Mouse (Mus musculus): ENCODE results near the gene C1rl. TPM values are rescaled to one million over a fixed set of nuclear protein-coding genes. Genes with fewer than 3 reads are reported as not detected.
"Not testable (repeated sequence)": the region's sequence is repeated elsewhere in the genome, so short reads cannot be mapped to it uniquely, and the experiment has no call there.

The C1rl gene
- total and polyA plus RNA-seq, 3 experiments, result 1.1 to 1.3 (median 1.2) TPM

- DNase-seq, result peak; percentile 26 to 67
- Histone ChIP-seq H3K79me2 (replicated peaks; ENCODE audit: control insufficient read depth, insufficient read depth, low read length) (no peaks in the 10 kb centered on the region), H3K27me3 (ENCODE audit: control insufficient read depth, insufficient read depth, low read length) (no peaks in the 10 kb centered on the region), H3K36me3 (ENCODE audit: control insufficient read depth, insufficient read depth, low read length) (no peaks in the 10 kb centered on the region), H3K9ac (ENCODE audit: low read depth, low read length) (no peak overlapping the region), H3K4me3 (no peak overlapping the region), H3K27ac (no peak overlapping the region), H3K4me1 (ENCODE audit: control insufficient read depth, insufficient read depth, low read length) (peaks cover 4% of the 10 kb centered on the region)
- peak; percentile 80 for TF ChIP-seq CTCF (IDR thresholded peaks at IDR 0.05)
- TF ChIP-seq POLR2A (IDR thresholded peaks at IDR 0.05; ENCODE audit: insufficient read depth, low read depth, low read length), result no peak
- 29% methylated on average over 6 of the region's 6 CpGs for WGBS
- intact Hi-C loops (cut with DNase I), result no loop called here
These were observed 11.3 kb upstream of the C1rl start for GRCm38 (mm10) chr6:124481571-124481970.

- 66% methylated on average over 3 of the region's 3 CpGs for WGBS
- H3K4me1 ChIP-seq (ENCODE audit: control insufficient read depth, insufficient read depth, low read length); H3K27me3 ChIP-seq (ENCODE audit: control insufficient read depth, insufficient read depth, low read length); H3K36me3 ChIP-seq (ENCODE audit: control insufficient read depth, insufficient read depth, low read length); intact Hi-C loops (cut with DNase I); H3K27ac ChIP-seq; H3K79me2 ChIP-seq (replicated peaks; ENCODE audit: control insufficient read depth, insufficient read depth, low read length); H3K4me3 ChIP-seq; DNase-seq; H3K9ac ChIP-seq (ENCODE audit: low read depth, low read length): not testable (repeated sequence)
These were observed 9.1 kb upstream of the C1rl start for GRCm38 (mm10) chr6:124483831-124484230.

GRCm38 (mm10) chr6:124484851-124485250 is 8.1 kb upstream of the C1rl start:
- TF ChIP-seq EP300 (IDR thresholded peaks at IDR 0.05; ENCODE audit: insufficient read depth, low read depth, low read length), result no peak
- TF ChIP-seq CTCF (IDR thresholded peaks at IDR 0.05), result no peak
- TF ChIP-seq POLR2A (IDR thresholded peaks at IDR 0.05; ENCODE audit: insufficient read depth, low read depth, low read length), result no peak
- H3K36me3 ChIP-seq (ENCODE audit: control insufficient read depth, insufficient read depth, low read length), result no peaks in the 10 kb centered on the region
- 77% methylated on average over 7 of the region's 7 CpGs for WGBS
- H3K4me1 ChIP-seq (ENCODE audit: control insufficient read depth, insufficient read depth, low read length), result no peaks in the 10 kb centered on the region
- no peaks in the 10 kb centered on the region for H3K79me2 ChIP-seq (replicated peaks; ENCODE audit: control insufficient read depth, insufficient read depth, low read length)
- H3K27ac ChIP-seq, result no peak overlapping the region
- no peak overlapping the region for H3K4me3 ChIP-seq
- no peak for DNase-seq
- intact Hi-C loops (cut with DNase I), result no loop called here
- H3K9ac ChIP-seq (ENCODE audit: low read depth, low read length), result no peak overlapping the region
- no peaks in the 10 kb centered on the region for H3K27me3 ChIP-seq (ENCODE audit: control insufficient read depth, insufficient read depth, low read length)

GRCm38 (mm10) chr6:124485414-124486144 is 7.3 kb upstream of the C1rl start:
- H3K4me1 ChIP-seq (ENCODE audit: control insufficient read depth, insufficient read depth, low read length), result no peaks in the 10 kb centered on the region
- no peak overlapping the region for H3K27ac ChIP-seq
- intact Hi-C loops (cut with DNase I), result no loop called here
- H3K4me3 ChIP-seq, result no peak overlapping the region
- no peak overlapping the region for H3K9ac ChIP-seq (ENCODE audit: low read depth, low read length)
- WGBS, result 37% methylated on average over 21 of the region's 21 CpGs
- H3K27me3 ChIP-seq (ENCODE audit: control insufficient read depth, insufficient read depth, low read length), result no peaks in the 10 kb centered on the region
- H3K36me3 ChIP-seq (ENCODE audit: control insufficient read depth, insufficient read depth, low read length), result no peaks in the 10 kb centered on the region
- TF ChIP-seq CTCF (IDR thresholded peaks at IDR 0.05), result no peak
- TF ChIP-seq EP300 (IDR thresholded peaks at IDR 0.05; ENCODE audit: insufficient read depth, low read depth, low read length), result no peak
- no peak for TF ChIP-seq POLR2A (IDR thresholded peaks at IDR 0.05; ENCODE audit: insufficient read depth, low read depth, low read length)
- no peak for DNase-seq
- H3K79me2 ChIP-seq (replicated peaks; ENCODE audit: control insufficient read depth, insufficient read depth, low read length), result no peaks in the 10 kb centered on the region

GRCm38 (mm10) chr6:124487509-124487908 is 5.4 kb upstream of the C1rl start:
- no peak for TF ChIP-seq EP300 (IDR thresholded peaks at IDR 0.05; ENCODE audit: insufficient read depth, low read depth, low read length)
- TF ChIP-seq CTCF (IDR thresholded peaks at IDR 0.05), result no peak
- no peak for TF ChIP-seq POLR2A (IDR thresholded peaks at IDR 0.05; ENCODE audit: insufficient read depth, low read depth, low read length)
- intact Hi-C loops (cut with DNase I), result no loop called here
- DNase-seq, result no peak
- WGBS, result 38% methylated on average over 2 of the region's 2 CpGs
- Histone ChIP-seq H3K9ac (ENCODE audit: low read depth, low read length) (no peak overlapping the region), H3K27me3 (ENCODE audit: control insufficient read depth, insufficient read depth, low read length) (no peaks in the 10 kb centered on the region), H3K4me3 (no peak overlapping the region), H3K27ac (no peak overlapping the region), H3K4me1 (ENCODE audit: control insufficient read depth, insufficient read depth, low read length) (no peaks in the 10 kb centered on the region), H3K36me3 (ENCODE audit: control insufficient read depth, insufficient read depth, low read length) (no peaks in the 10 kb centered on the region), H3K79me2 (replicated peaks; ENCODE audit: control insufficient read depth, insufficient read depth, low read length) (no peaks in the 10 kb centered on the region)

- Histone ChIP-seq H3K27ac (no peak overlapping the region), H3K4me1 (ENCODE audit: control insufficient read depth, insufficient read depth, low read length) (0 out of 2 replicates have a peak, but pooled peaks cover 3% of the 10 kb centered on the region), H3K4me3 (no peak overlapping the region), H3K36me3 (ENCODE audit: control insufficient read depth, insufficient read depth, low read length) (no peaks in the 10 kb centered on the region), H3K27me3 (ENCODE audit: control insufficient read depth, insufficient read depth, low read length) (no peaks in the 10 kb centered on the region), H3K79me2 (replicated peaks; ENCODE audit: control insufficient read depth, insufficient read depth, low read length) (no peaks in the 10 kb centered on the region), H3K9ac (ENCODE audit: low read depth, low read length) (no peak overlapping the region)
- no peak for TF ChIP-seq CTCF (IDR thresholded peaks at IDR 0.05)
- TF ChIP-seq POLR2A (IDR thresholded peaks at IDR 0.05; ENCODE audit: insufficient read depth, low read depth, low read length), result no peak
- no peak for TF ChIP-seq EP300 (IDR thresholded peaks at IDR 0.05; ENCODE audit: insufficient read depth, low read depth, low read length)
- intact Hi-C loops (cut with DNase I), result no loop called here
- 69% methylated on average over 4 of the region's 4 CpGs for WGBS
- DNase-seq, result no peak
These were observed 4.0 kb upstream of the C1rl start for GRCm38 (mm10) chr6:124488952-124489351.

Measured in heart, adult 2 months (tissue).